Mouse (Mus musculus) myocyte (in vitro differentiated cells): ENCODE results near the gene Uba3. TPM values are rescaled to one million over a fixed set of nuclear protein-coding genes. Genes with fewer than 3 reads are reported as not detected.

Source experiments
- H3K27me3 ChIP-seq: one replicate; pipeline ENCODE4 v1.6.1; 2011; ENCODE audit not compliant: control insufficient read depth, insufficient read depth, insufficient read length
- H3K36me3 ChIP-seq: one replicate; pipeline ENCODE4 v1.6.1; 2011; ENCODE audit not compliant: control insufficient read depth, insufficient read depth
- H3K4me2 ChIP-seq: one replicate; pipeline ENCODE4 v1.6.1; 2011; ENCODE audit warnings: low read depth, control low read depth
- H3K4me3 ChIP-seq: one replicate; pipeline ENCODE4 v1.5.1; 2011; ENCODE audit warnings: mild to moderate bottlenecking, control low read depth, moderate library complexity
- H3K79me2 ChIP-seq: one replicate; pipeline ENCODE4 v1.6.1; 2011; ENCODE audit not compliant: control insufficient read depth, insufficient read depth
- H3ac ChIP-seq: one replicate; pipeline ENCODE4 v1.6.1; 2011; ENCODE audit not compliant: control insufficient read depth, insufficient read length
- CEBPB ChIP-seq: IDR thresholded peaks from 2 replicates; pipeline ENCODE4 v1.6.1; 2011; ENCODE audit warnings: mild to moderate bottlenecking, moderate library complexity; ENCODE audit not compliant: poor library complexity, insufficient read depth, severe bottlenecking
- E2F4 ChIP-seq: IDR thresholded peaks from one replicate; pipeline ENCODE4 v1.6.1; 2011; ENCODE audit warnings: mild to moderate bottlenecking, control low read depth, moderate library complexity; ENCODE audit not compliant: insufficient read depth
- MAX ChIP-seq: IDR thresholded peaks from one replicate; pipeline ENCODE4 v1.6.1; 2011; ENCODE audit warnings: low read depth, mild to moderate bottlenecking, control low read depth
- MYOD1 ChIP-seq, 3 experiments: IDR thresholded peaks; one replicate each; pipeline ENCODE4 v1.6.1; 2011; ENCODE audit warnings: control low read depth in 2 of 3, low read depth in 2 of 3, mild to moderate bottlenecking in 2 of 3, moderate library complexity in 1 of 3; ENCODE audit not compliant: insufficient read length in 2 of 3, control insufficient read depth in 1 of 3
- MYOG ChIP-seq, 3 experiments: IDR thresholded peaks; one replicate each; pipeline ENCODE4 v1.6.1; 2011; ENCODE audit warnings: control low read depth in 2 of 3, low read depth in 2 of 3, mild to moderate bottlenecking in 2 of 3; ENCODE audit not compliant: insufficient read length in 2 of 3, control insufficient read depth in 1 of 3, insufficient read depth in 1 of 3
- POLR2A ChIP-seq: IDR thresholded peaks from one replicate; pipeline ENCODE4 v1.6.1; 2011; ENCODE audit warnings: low read depth, mild to moderate bottlenecking, control low read depth, moderate library complexity; ENCODE audit not compliant: insufficient read length
- POLR2AphosphoS2 ChIP-seq: IDR thresholded peaks from one replicate; pipeline ENCODE4 v1.6.1; 2011; ENCODE audit warnings: low read depth, control low read depth; ENCODE audit not compliant: insufficient read length
- REST ChIP-seq: IDR thresholded peaks from one replicate; pipeline ENCODE4 v1.6.1; 2011; ENCODE audit warnings: mild to moderate bottlenecking, control low read depth, moderate library complexity; ENCODE audit not compliant: insufficient read depth, insufficient read length
- SRF ChIP-seq: IDR thresholded peaks from one replicate; pipeline ENCODE4 v1.6.1; 2011; ENCODE audit warnings: low read depth; ENCODE audit not compliant: control insufficient read depth, insufficient read length
- TCF12 ChIP-seq: IDR thresholded peaks from one replicate; pipeline ENCODE4 v1.6.1; 2011; ENCODE audit warnings: mild to moderate bottlenecking, control low read depth; ENCODE audit not compliant: poor library complexity, insufficient read depth, severe bottlenecking
- TCF3 ChIP-seq: IDR thresholded peaks from one replicate; pipeline ENCODE4 v1.6.1; 2011; ENCODE audit warnings: low read depth, control low read depth; ENCODE audit not compliant: insufficient read length
- USF1 ChIP-seq: IDR thresholded peaks from one replicate; pipeline ENCODE4 v1.6.1; 2011; ENCODE audit warnings: low read depth, mild to moderate bottlenecking, control low read depth, moderate library complexity
- polyA plus RNA-seq: library from polyadenylated mRNA; unstranded; fragments of >200 nt; fragmentation: generic; extraction: Trizol; gene quantifications from one replicate; pipeline ENCODE4 v1.2.1, GENCODE M21; 2012; ENCODE audit warnings: missing spikeins

The Uba3 gene
- polyA plus RNA-seq, 1 experiment: 43.7 TPM

GRCm38 (mm10) chr6:97245200-97245599 is 39.8 kb upstream of the Uba3 start:
- H3K27me3 ChIP-seq: no peaks in the 10 kb centered on the region
- TF ChIP-seq CEBPB (no peak), POLR2AphosphoS2 (no peak), E2F4 (no peak), TCF3 (no peak), POLR2A (no peak), MYOD1 (IDR thresholded peaks at IDR 0.05; ENCODE audit: control insufficient read depth in 1 of 3, insufficient read length in 2 of 3, low read depth in 2 of 3) (no peak), MYOG (IDR thresholded peaks at IDR 0.05; ENCODE audit: control insufficient read depth in 1 of 3, insufficient read depth in 1 of 3, insufficient read length in 2 of 3, low read depth in 2 of 3) (no peak), SRF (no peak)
- no peak overlapping the region for H3K4me2 ChIP-seq
- no peak overlapping the region for H3ac ChIP-seq
- no peaks in the 10 kb centered on the region for H3K79me2 ChIP-seq
- no peak overlapping the region for H3K4me3 ChIP-seq
- H3K36me3 ChIP-seq: no peaks in the 10 kb centered on the region

DNA sequence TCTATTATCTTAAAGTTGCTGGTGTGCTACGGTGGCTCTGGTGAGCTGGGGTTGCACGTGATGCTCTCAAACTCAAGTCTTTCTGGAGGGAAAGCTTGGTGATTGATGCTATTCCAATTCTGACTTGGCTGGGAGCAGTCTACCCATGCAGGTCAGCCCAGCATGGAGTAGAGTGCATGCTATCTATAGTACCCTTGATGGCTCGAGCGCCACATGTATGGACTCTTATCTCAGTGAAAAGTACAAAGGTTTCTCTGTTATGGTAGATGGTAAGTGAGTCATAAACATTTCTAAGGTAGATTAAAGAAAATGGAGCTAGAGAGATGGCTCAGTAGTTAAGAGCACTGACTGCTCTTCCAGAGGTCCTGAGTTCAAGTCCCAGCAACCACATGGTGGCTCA is 37.1 kb upstream of the Uba3 start:
- H3K4me2 ChIP-seq: no peak overlapping the region
- TF ChIP-seq POLR2AphosphoS2: no peak
- no peak for TF ChIP-seq REST
- no peak for TF ChIP-seq MAX
- no peak for TF ChIP-seq TCF3
- TF ChIP-seq CEBPB: no peak
- no peak for TF ChIP-seq MYOG (IDR thresholded peaks at IDR 0.05; ENCODE audit: control insufficient read depth in 1 of 3, insufficient read depth in 1 of 3, insufficient read length in 2 of 3, low read depth in 2 of 3)
- TF ChIP-seq USF1: no peak
- TF ChIP-seq MYOD1 (IDR thresholded peaks at IDR 0.05; ENCODE audit: control insufficient read depth in 1 of 3, insufficient read length in 2 of 3, low read depth in 2 of 3): no peak
- no peak for TF ChIP-seq E2F4
- TF ChIP-seq SRF: no peak
- no peaks in the 10 kb centered on the region for H3K79me2 ChIP-seq
- H3ac ChIP-seq: no peak overlapping the region
- no peaks in the 10 kb centered on the region for H3K27me3 ChIP-seq
- H3K36me3 ChIP-seq: peaks cover 9% of the 10 kb centered on the region
- no peak overlapping the region for H3K4me3 ChIP-seq

DNA sequence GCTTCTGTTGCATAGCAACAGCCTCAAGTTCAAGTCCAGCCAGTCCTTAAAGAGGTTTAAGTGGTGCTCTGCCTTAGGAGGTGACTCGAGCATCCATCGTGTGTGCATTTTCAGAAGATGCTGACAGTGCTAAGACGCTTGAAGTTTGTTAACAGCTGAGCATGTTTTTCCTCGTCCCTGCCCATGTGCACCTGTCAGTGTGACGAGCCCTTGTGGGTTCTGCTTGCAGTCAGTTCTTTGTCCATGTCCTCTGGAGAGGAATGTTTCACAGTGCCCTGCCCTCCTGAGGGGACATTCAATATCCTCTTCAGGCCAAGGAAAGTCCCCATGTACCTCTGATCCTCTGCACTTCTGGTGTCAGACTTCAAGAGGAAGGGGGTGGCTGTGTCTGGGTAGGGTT is 34.6 kb upstream of the Uba3 start:
- no peaks in the 10 kb centered on the region for H3K27me3 ChIP-seq

DNA sequence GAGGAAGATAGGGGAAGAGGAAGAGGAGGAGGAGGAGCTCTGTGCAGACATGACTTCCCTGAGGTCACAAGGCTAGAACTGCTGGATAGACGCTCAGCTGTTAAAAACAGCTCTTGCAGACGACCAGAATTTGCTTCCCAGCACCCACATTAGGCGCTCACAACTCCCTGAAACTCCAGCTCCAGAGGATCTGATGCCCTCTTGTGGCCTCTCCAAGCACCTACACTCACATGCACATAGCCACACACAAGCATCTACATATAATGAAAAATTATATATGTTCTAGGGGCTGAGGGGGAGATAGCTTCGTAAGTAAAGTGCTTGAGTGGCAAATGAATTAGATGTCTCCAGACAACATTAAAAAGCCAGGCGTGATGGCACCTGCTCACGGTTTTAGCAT is 33.9 kb upstream of the Uba3 start:
- Histone ChIP-seq H3K27me3 (no peaks in the 10 kb centered on the region), H3K4me3 (no peak overlapping the region), H3K79me2 (no peaks in the 10 kb centered on the region), H3ac (no peak overlapping the region), H3K4me2 (no peak overlapping the region), H3K36me3 (peaks cover 20% of the 10 kb centered on the region)
- TF ChIP-seq CEBPB: no peak
- no peak for TF ChIP-seq POLR2AphosphoS2
- TF ChIP-seq TCF3: no peak
- no peak for TF ChIP-seq MAX

More for the DNA sequence above, 34.6 kb upstream of the Uba3 start:
- H3K4me3 ChIP-seq: no peak overlapping the region
- no peaks in the 10 kb centered on the region for H3K79me2 ChIP-seq
- H3K36me3 ChIP-seq: peaks cover 13% of the 10 kb centered on the region
- TF ChIP-seq POLR2AphosphoS2 (peak; percentile 63), MYOD1 (IDR thresholded peaks at IDR 0.05; ENCODE audit: control insufficient read depth in 1 of 3, insufficient read length in 2 of 3, low read depth in 2 of 3) (peak; percentile 94 to 100 (median 99)), MAX (no peak), CEBPB (no peak), REST (no peak), TCF12 (peak; percentile 97), MYOG (IDR thresholded peaks at IDR 0.05; ENCODE audit: control insufficient read depth in 1 of 3, insufficient read depth in 1 of 3, insufficient read length in 2 of 3, low read depth in 2 of 3) (peak; percentile 63 to 98 (median 92)), TCF3 (peak; percentile 89), E2F4 (no peak), POLR2A (no peak), USF1 (no peak), SRF (no peak)
- H3K4me2 ChIP-seq: no peak overlapping the region
- H3ac ChIP-seq: no peak overlapping the region

- Histone ChIP-seq H3K79me2 (no peaks in the 10 kb centered on the region), H3K4me3 (no peak overlapping the region), H3K27me3 (no peaks in the 10 kb centered on the region), H3K36me3 (peaks cover 49% of the 10 kb centered on the region), H3K4me2 (no peak overlapping the region), H3ac (no peak overlapping the region)
- TF ChIP-seq TCF12 (no peak), POLR2AphosphoS2 (no peak), USF1 (no peak), MAX (no peak), CEBPB (no peak), POLR2A (no peak), MYOD1 (IDR thresholded peaks at IDR 0.05; ENCODE audit: control insufficient read depth in 1 of 3, insufficient read length in 2 of 3, low read depth in 2 of 3) (no peak), REST (no peak), MYOG (IDR thresholded peaks at IDR 0.05; ENCODE audit: control insufficient read depth in 1 of 3, insufficient read depth in 1 of 3, insufficient read length in 2 of 3, low read depth in 2 of 3) (no peak), TCF3 (no peak)
Measured at GRCm38 (mm10) chr6:97236088-97236487, 30.6 kb upstream of the Uba3 start.
